Mouse (Mus musculus) embryo, embryonic 10.5 days (tissue): ENCODE data around the gene Cox11.
A peak's percentile ranks its signal among the peaks of the same experiment; 100 is the strongest.

Source experiments
- DNase-seq: peaks from one replicate; pipeline ENCODE4 v3.0.0-alpha.2; 2015; ENCODE audit warnings: low spot score

The Cox11 gene

GRCm38 (mm10) chr11:90664345-90664986, 26.5 kb downstream of the Cox11 start:
- peak; percentile 52 for DNase-seq

- peak; percentile 50 for DNase-seq
Observed at GRCm38 (mm10) chr11:90665161-90665560, 27.2 kb downstream of the Cox11 start.

- no peak for DNase-seq
Observed at GRCm38 (mm10) chr11:90666144-90666757, 28.3 kb downstream of the Cox11 start.

- no peak for DNase-seq
Observed at GRCm38 (mm10) chr11:90666916-90667315, 28.9 kb downstream of the Cox11 start.

- DNase-seq: no peak
Observed at GRCm38 (mm10) chr11:90667325-90667724, 29.4 kb downstream of the Cox11 start.

GRCm38 (mm10) chr11:90675479-90676110, 37.6 kb downstream of the Cox11 start:
- DNase-seq: no peak

GRCm38 (mm10) chr11:90677027-90677426, 39.1 kb downstream of the Cox11 start:
- no peak for DNase-seq

GRCm38 (mm10) chr11:90677771-90678288, 39.9 kb downstream of the Cox11 start:
- no peak for DNase-seq

- no peak for DNase-seq
Observed at GRCm38 (mm10) chr11:90678582-90678981, 40.6 kb downstream of the Cox11 start.

GRCm38 (mm10) chr11:90681171-90681570, 43.2 kb downstream of the Cox11 start:
- no peak for DNase-seq

- DNase-seq: no peak
Observed at GRCm38 (mm10) chr11:90684765-90685164, 46.8 kb downstream of the Cox11 start.

GRCm38 (mm10) chr11:90685196-90685595, 47.2 kb downstream of the Cox11 start:
- no peak for DNase-seq

- DNase-seq: no peak
Observed at GRCm38 (mm10) chr11:90686287-90687025, 48.5 kb downstream of the Cox11 start.

GRCm38 (mm10) chr11:90687040-90687439, 49.1 kb downstream of the Cox11 start:
- no peak for DNase-seq

GRCm38 (mm10) chr11:90687460-90688416, 49.8 kb downstream of the Cox11 start, which contains the start of gene Tom1l1:
Tom1l1 (minus strand) TSS chr11:90688366.
- DNase-seq: peak; percentile 71

- DNase-seq: peak; percentile 35
Observed at GRCm38 (mm10) chr11:90690361-90690760, 52.4 kb downstream of the Cox11 start.

- no peak for DNase-seq
Observed at GRCm38 (mm10) chr11:90694206-90694605, 56.2 kb downstream of the Cox11 start.
